Mouse (Mus musculus): ENCODE measurements at regions not wholly inside any gene's neighbourhood (a gene's known extent, or its start where the extent isn't known, plus 50 kb on each side); places are given as distances from the start of the nearest gene placed in this dataset.

GRCm38 (mm10) chr19:59846807-59847206, 96.6 kb downstream of the Rab11fip2 start:
- no peak overlapping the region for H3K4me3 ChIP-seq (ENCODE audit: control insufficient read depth in 1 of 2, insufficient read depth in 1 of 2, low read depth in 2 of 2, low read length in 2 of 2)
- no peaks in the 10 kb centered on the region for H3K9me3 ChIP-seq (replicated peaks; ENCODE audit: insufficient read depth, low read length)
- H3K9ac ChIP-seq (ENCODE audit: control insufficient read depth, low read depth, low read length, poor library complexity, severe bottlenecking): no peak overlapping the region
- H3K36me3 ChIP-seq (ENCODE audit: control insufficient read depth in 1 of 2, insufficient read depth in 2 of 2, low read length in 2 of 2): no peaks in the 10 kb centered on the region
- no peaks in the 10 kb centered on the region; a peak in 1 of 4 replicates for H3K4me1 ChIP-seq (ENCODE audit: control insufficient read depth in 1 of 2, insufficient read depth in 2 of 2, low read length in 2 of 2)
- DNase-seq (ENCODE audit: low read depth, low spot score): no peak
- H3K79me2 ChIP-seq (ENCODE audit: control insufficient read depth, insufficient read depth, low read length, poor library complexity): no peaks in the 10 kb centered on the region
- peaks cover 2% of the 10 kb centered on the region in 2 experiments; a peak in 2 of 4 replicates for H3K27me3 ChIP-seq (ENCODE audit: control insufficient read depth in 1 of 2, insufficient read depth in 2 of 2, low read length in 2 of 2)
- no peak for TF ChIP-seq MAFK (IDR thresholded peaks at IDR 0.05; ENCODE audit: borderline replicate concordance, low read depth, low read length)
- TF ChIP-seq MYB (IDR thresholded peaks at IDR 0.05; ENCODE audit: low read depth, low read length): no peak
- no peak for TF ChIP-seq MAX (IDR thresholded peaks at IDR 0.05; ENCODE audit: low read length)
- TF ChIP-seq HCFC1 (IDR thresholded peaks at IDR 0.05; ENCODE audit: low read depth, low read length): no peak
- no peak for TF ChIP-seq TAL1 (IDR thresholded peaks at IDR 0.05; ENCODE audit: low read length)
- no peak for TF ChIP-seq USF2 (IDR thresholded peaks at IDR 0.05; ENCODE audit: borderline replicate concordance in 1 of 2, insufficient read depth in 1 of 2, low read depth in 1 of 2, low read length in 2 of 2)
- no peak for TF ChIP-seq RAD21 (IDR thresholded peaks at IDR 0.05; ENCODE audit: low read depth, low read length)
- TF ChIP-seq ZKSCAN1 (IDR thresholded peaks at IDR 0.05; ENCODE audit: low read depth, low read length): no peak
- TF ChIP-seq SIN3A (IDR thresholded peaks at IDR 0.05; ENCODE audit: low read length): no peak
- TF ChIP-seq TBP (IDR thresholded peaks at IDR 0.05; ENCODE audit: low read depth, low read length): no peak
- no peak overlapping the region for H3K27ac ChIP-seq (ENCODE audit: control insufficient read depth, low read depth, low read length)

- Histone ChIP-seq H3K36me3 (ENCODE audit: control insufficient read depth in 1 of 2, insufficient read depth in 2 of 2, low read length in 2 of 2) (no peaks in the 10 kb centered on the region), H3K9ac (ENCODE audit: control insufficient read depth, low read depth, low read length, poor library complexity, severe bottlenecking) (no peak overlapping the region), H3K9me3 (replicated peaks; ENCODE audit: insufficient read depth, low read length) (no peaks in the 10 kb centered on the region), H3K27ac (ENCODE audit: control insufficient read depth, low read depth, low read length) (no peak overlapping the region), H3K4me3 (ENCODE audit: control insufficient read depth in 1 of 2, insufficient read depth in 1 of 2, low read depth in 2 of 2, low read length in 2 of 2) (no peak overlapping the region), H3K79me2 (ENCODE audit: control insufficient read depth, insufficient read depth, low read length, poor library complexity) (no peaks in the 10 kb centered on the region), H3K27me3 (ENCODE audit: control insufficient read depth in 1 of 2, insufficient read depth in 2 of 2, low read length in 2 of 2) (peaks cover 2% of the 10 kb centered on the region in 2 experiments; a peak in 1 of 4 replicates), H3K4me1 (ENCODE audit: control insufficient read depth in 1 of 2, insufficient read depth in 2 of 2, low read length in 2 of 2) (no peaks in the 10 kb centered on the region)
- TF ChIP-seq POLR2A (IDR thresholded peaks at IDR 0.05; ENCODE audit: control insufficient read depth in 1 of 2, insufficient read depth in 1 of 2, low read depth in 1 of 2, low read length in 2 of 2, poor library complexity in 1 of 2) (no peak), USF1 (IDR thresholded peaks at IDR 0.05; ENCODE audit: low read depth, low read length) (no peak), TCF12 (IDR thresholded peaks at IDR 0.05; ENCODE audit: low read depth, low read length) (no peak), MYC (IDR thresholded peaks at IDR 0.05; ENCODE audit: low read depth, low read length) (no peak), ZC3H11A (IDR thresholded peaks at IDR 0.05; ENCODE audit: low read depth, low read length) (no peak), TBP (IDR thresholded peaks at IDR 0.05; ENCODE audit: low read depth, low read length) (no peak), UBTF (IDR thresholded peaks at IDR 0.05; ENCODE audit: borderline replicate concordance, insufficient read depth, low read depth, low read length) (no peak), ZMIZ1 (IDR thresholded peaks at IDR 0.05; ENCODE audit: low read depth, low read length) (no peak), E2F4 (IDR thresholded peaks at IDR 0.05; ENCODE audit: borderline replicate concordance, low read depth, low read length) (no peak), MXI1 (IDR thresholded peaks at IDR 0.05; ENCODE audit: low read depth, low read length) (no peak), ZNF384 (IDR thresholded peaks at IDR 0.05; ENCODE audit: low read depth, low read length) (no peak), MAX (IDR thresholded peaks at IDR 0.05; ENCODE audit: low read length) (no peak)
- no peak for DNase-seq (ENCODE audit: low read depth, low spot score)
These were observed 92.8 kb downstream of the Rab11fip2 start for GRCm38 (mm10) chr19:59850696-59851095.
